Comparison of ENCODE assay signal across 8 mouse cellular contexts in the genomic region with DNA sequence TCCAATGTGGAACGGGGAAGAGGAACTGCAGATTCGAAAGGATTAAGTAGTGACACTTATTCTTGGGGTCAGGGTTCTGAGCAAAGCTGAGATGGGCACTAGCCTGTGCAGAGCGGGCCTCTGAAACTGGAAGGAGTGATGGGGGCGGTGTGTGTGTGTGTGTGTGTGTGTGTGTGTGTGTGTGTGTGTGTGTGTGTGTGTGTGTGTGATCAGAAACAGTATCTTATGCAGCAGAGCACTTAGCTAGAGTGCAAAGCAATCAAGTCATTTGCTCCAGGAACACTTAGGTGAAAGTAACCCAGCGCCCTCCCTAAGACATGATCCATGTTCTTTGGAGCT. TPM values are rescaled to one million over a fixed set of nuclear protein-coding genes. Genes with fewer than 3 reads are reported as not detected.
DNase-seq lines count a peak whose midpoint lies in the region; ATAC-seq and TF ChIP-seq lines count a peak whose summit lies in the region.

No protein-coding gene starts in this region.

- ATAC-seq in forebrain, postnatal 0 days, result no peak
- ATAC-seq in liver, embryonic 15.5 days (ENCODE audit: insufficient read depth), result no peak

- peak overlapping the region; percentile 97 for H3K4me3 ChIP-seq in forebrain, postnatal 0 days (ENCODE audit: low read depth, low read length)
- H3K4me3 ChIP-seq in liver, embryonic 15.5 days (replicated peaks), result peak overlapping the region; percentile 85

- H3K4me1 ChIP-seq in forebrain, postnatal 0 days (ENCODE audit: insufficient read depth), result peaks cover 17% of the 10 kb centered on the region
- H3K4me1 ChIP-seq in liver, embryonic 15.5 days (replicated peaks), result peaks cover 21% of the 10 kb centered on the region

- peak overlapping the region; percentile 83 for H3K4me2 ChIP-seq in forebrain, postnatal 0 days (ENCODE audit: low read depth)
- peak overlapping the region; percentile 91 for H3K4me2 ChIP-seq in liver, embryonic 15.5 days

- peak overlapping the region; percentile 87 for H3K9ac ChIP-seq in forebrain, postnatal 0 days
- H3K9ac ChIP-seq in liver, embryonic 15.5 days, result peak overlapping the region; percentile 71

- H3K27me3 ChIP-seq in forebrain, postnatal 0 days (ENCODE audit: insufficient read depth, low read length), result no peaks in the 10 kb centered on the region
- peaks cover 6% of the 10 kb centered on the region for H3K27me3 ChIP-seq in liver, embryonic 15.5 days

- DNase-seq in cerebellum, postnatal 14 days, result peak; percentile 58 to 61
- no peak for DNase-seq in cerebellum, postnatal 4 days (ENCODE audit: low spot score in 2 of 2)
- DNase-seq in ovary, postnatal 36 days (ENCODE audit: low spot score), result peak; percentile 16
- no peak for DNase-seq in ovary, postnatal 14 days (ENCODE audit: low spot score)
- no peak for DNase-seq in forebrain, postnatal 0 days
- DNase-seq in frontal cortex, adult 2 months (ENCODE audit: extremely low spot score in 1 of 2, low spot score in 1 of 2), result no peak
- no peak for DNase-seq in layer of hippocampus, adult 8-10 months (ENCODE audit: low spot score in 2 of 2)

- H3K27ac ChIP-seq in forebrain, postnatal 0 days (ENCODE audit: low read depth, low read length), result peak overlapping the region; percentile 97; the same call in 1 of the 2 replicates
- no peak overlapping the region; the same call in 1 of the 2 replicates for H3K27ac ChIP-seq in liver, embryonic 15.5 days (replicated peaks)

- no peaks in the 10 kb centered on the region for H3K36me3 ChIP-seq in forebrain, postnatal 0 days (ENCODE audit: insufficient read depth)
- no peaks in the 10 kb centered on the region for H3K36me3 ChIP-seq in liver, embryonic 15.5 days (replicated peaks)

- WGBS in forebrain, postnatal 0 days, result 12% methylated on average over 5 of the region's 5 CpGs
- 9% methylated on average over 5 of the region's 5 CpGs for WGBS in liver, embryonic 15.5 days (ENCODE audit: insufficient replicate concordance)

- no peaks in the 10 kb centered on the region for H3K9me3 ChIP-seq in forebrain, postnatal 0 days (ENCODE audit: low read length)
- H3K9me3 ChIP-seq in liver, embryonic 15.5 days (replicated peaks), result no peaks in the 10 kb centered on the region

- no peak for TF ChIP-seq CTCF in forebrain, postnatal 0 days (IDR thresholded peaks at IDR 0.05; ENCODE audit: low read depth)

RNA-seq across cellular contexts. Expression of a gene that starts 2.0 kb away (rescaled TPM):
- 223 and 229 TPM in 2 replicates for total RNA-seq in forebrain, postnatal 0 days (2014; rRNA removed)
- polyA plus RNA-seq in forebrain, postnatal 0 days (2015; fragmentation: Nextera tagmentation; extraction: Ambion mirVana), result 162 and 231 TPM in 2 replicates
- polyA plus RNA-seq in liver, embryonic 15.5 days (2015; fragmentation: Nextera tagmentation; extraction: Ambion mirVana), result 10.7 TPM in 2 replicates
- 403 and 422 TPM in 2 replicates for polyA plus RNA-seq in frontal cortex, adult 2 months (2012; rRNA removed)
- 1,000 to 10,000 TPM; 1,034 to 1,177 (median 1,140) TPM for total RNA-seq in layer of hippocampus, adult 8-10 months (2022)

Comparison
In these comparisons a context has a peak if more than half of its experiments do, and no peak if none do; other contexts are left out.
1. DNase-seq: peak in cerebellum, postnatal 14 days (2 of 2) and ovary, postnatal 36 days (single experiment); none in cerebellum, postnatal 4 days (0 of 2), ovary, postnatal 14 days (single experiment), forebrain, postnatal 0 days (single experiment), frontal cortex, adult 2 months (0 of 2) and layer of hippocampus, adult 8-10 months (0 of 2).
2. RNA of a gene that starts 2.0 kb away (polyA plus RNA-seq): 403 to 422 TPM in frontal cortex, adult 2 months and 162 to 231 TPM in forebrain, postnatal 0 days; 10.7 TPM in liver, embryonic 15.5 days; every median in the first group is over 10 times any median in the second.